Mouse (Mus musculus) hindbrain, embryonic 11.5 days (tissue): ENCODE measurements at regions not wholly inside any gene's neighbourhood (a gene's known extent, or its start where the extent isn't known, plus 50 kb on each side); places are given as distances from the start of the nearest gene placed in this dataset.
A peak's percentile ranks its signal among the peaks of the same experiment; 100 is the strongest.

Source experiments
- ATAC-seq: fragments of 200-750 bp; cut with Nextera tagmentation; 2 replicates; pipeline ENCODE4 v1.8.0; 2017; ENCODE audit warnings: mild to moderate bottlenecking, moderate TSS enrichment, moderate library complexity; ENCODE audit not compliant: low FRiP score
- DNase-seq: peaks from one replicate; pipeline ENCODE4 v3.0.0-alpha.2; 2015; ENCODE audit warnings: low spot score
- H3K27ac ChIP-seq: fragments of 300-500 bp; sonication (generic); 2 replicates; pipeline ENCODE4 v1.5.1; 2014; ENCODE audit warnings: mild to moderate bottlenecking, low read depth, low read length
- H3K27me3 ChIP-seq: fragments of 300-500 bp; sonication (generic); 2 replicates; pipeline ENCODE4 v1.6.1; 2014; ENCODE audit warnings: mild to moderate bottlenecking, low read length, moderate library complexity, mixed read lengths; ENCODE audit not compliant: control insufficient read depth, insufficient read depth
- H3K36me3 ChIP-seq: fragments of 300-500 bp; sonication (generic); 2 replicates; pipeline ENCODE4 v1.6.1; 2014; ENCODE audit warnings: mild to moderate bottlenecking, low read length, moderate library complexity, mixed read lengths; ENCODE audit not compliant: control insufficient read depth, insufficient read depth
- H3K4me1 ChIP-seq: fragments of 300-500 bp; sonication (generic); replicated peaks from 2 replicates; pipeline ENCODE4 v1.6.1; 2014; ENCODE audit warnings: low read length, mixed read lengths; ENCODE audit not compliant: control insufficient read depth, insufficient read depth
- H3K4me2 ChIP-seq: fragments of 300-500 bp; sonication (generic); replicated peaks from 2 replicates; pipeline ENCODE4 v1.6.1; 2014; ENCODE audit warnings: mild to moderate bottlenecking, low read depth, low read length
- H3K4me3 ChIP-seq: fragments of 300-500 bp; sonication (generic); 2 replicates; pipeline ENCODE4 v1.5.1; 2014; ENCODE audit warnings: low read depth, low read length
- H3K9ac ChIP-seq: fragments of 300-500 bp; sonication (generic); 2 replicates; pipeline ENCODE4 v1.6.1; 2014; ENCODE audit warnings: low read depth, low read length
- H3K9me3 ChIP-seq: fragments of 300-500 bp; sonication (generic); 2 replicates; pipeline ENCODE4 v1.6.1; 2016; ENCODE audit warnings: low read length; ENCODE audit not compliant: control insufficient read depth
- WGBS: fragments of 180-500 bp; shearing (Covaris S2); extraction: QIAGEN DNeasy Blood & Tissue Kit; methylation state at CpG from one replicate; pipeline ENCODE4 v1.1.7; 2014; 5-methylcytosine and 5-hydroxymethylcytosine counted together

DNA sequence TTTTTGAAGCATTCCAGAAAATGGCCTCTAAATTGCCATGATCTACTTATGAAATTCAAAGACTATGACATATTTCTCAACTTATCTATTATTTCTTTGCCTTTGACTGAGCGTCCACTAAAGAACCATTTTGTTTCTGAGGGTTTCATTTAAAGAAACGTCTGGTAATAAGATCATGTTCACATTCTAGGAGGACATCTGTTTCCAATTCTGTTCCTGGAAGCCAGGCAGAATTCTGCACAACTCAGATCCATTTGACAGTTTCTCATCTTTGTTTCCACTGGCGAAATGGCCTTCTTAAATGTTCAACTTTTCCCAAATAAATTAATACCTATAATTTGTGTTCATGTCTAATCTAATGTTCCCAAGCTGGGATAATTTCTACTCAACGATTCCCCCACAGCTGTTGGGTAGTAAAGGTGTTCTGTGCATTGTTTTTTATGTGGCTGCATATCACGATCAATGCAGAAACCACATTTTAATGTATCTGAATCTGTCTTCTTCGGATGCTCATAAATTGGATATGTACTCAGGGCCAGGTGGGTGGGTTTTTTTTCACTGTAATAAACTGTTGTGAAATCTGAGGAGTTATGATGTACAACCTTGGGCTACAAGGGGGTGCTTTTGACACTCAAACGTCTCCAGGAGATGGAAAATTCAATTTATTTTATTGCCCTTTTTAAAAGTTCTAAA is 470.6 kb downstream of the Kctd12 start:
- H3K9me3 ChIP-seq = no peaks in the 10 kb centered on the region
- H3K9ac ChIP-seq = no peak overlapping the region
- no peaks in the 10 kb centered on the region for H3K27me3 ChIP-seq
- 71% methylated on average over 7 of the region's 7 CpGs for WGBS
- ATAC-seq (no peak), DNase-seq (no peak)
- H3K4me1 ChIP-seq = no peaks in the 10 kb centered on the region
- no peak overlapping the region for H3K27ac ChIP-seq
- H3K4me2 ChIP-seq = no peak overlapping the region
- no peaks in the 10 kb centered on the region for H3K36me3 ChIP-seq
- H3K4me3 ChIP-seq = no peak overlapping the region

DNA sequence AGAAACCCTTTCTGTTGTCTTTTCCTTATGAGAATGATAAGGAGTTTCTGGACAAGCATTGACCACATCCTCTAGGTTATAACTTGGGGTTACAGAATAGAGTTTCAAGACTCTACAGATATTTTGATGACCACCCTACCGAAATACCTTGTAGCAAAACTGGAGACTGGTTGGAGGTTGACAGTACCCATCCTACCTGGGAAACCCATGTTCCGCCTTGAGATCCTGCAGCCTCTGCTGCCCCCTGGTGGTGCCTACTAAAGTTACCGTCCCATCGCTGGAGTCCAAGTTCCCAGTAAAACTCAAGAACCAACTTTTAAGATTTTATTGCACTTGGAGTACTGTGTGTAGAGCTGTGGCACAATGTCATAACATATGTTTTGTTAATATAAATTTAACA is 472.1 kb downstream of the Kctd12 start:
- H3K9ac ChIP-seq = no peak overlapping the region
- no peak overlapping the region for H3K4me2 ChIP-seq
- 30% methylated on average over 4 of the region's 4 CpGs for WGBS
- no peaks in the 10 kb centered on the region for H3K36me3 ChIP-seq
- no peaks in the 10 kb centered on the region for H3K27me3 ChIP-seq
- ATAC-seq (0 out of 2 replicates have a peak, but pooled peaks have one; percentile 38), DNase-seq (peak; percentile 79)
- H3K4me3 ChIP-seq = no peak overlapping the region
- no peaks in the 10 kb centered on the region for H3K9me3 ChIP-seq
- no peaks in the 10 kb centered on the region for H3K4me1 ChIP-seq
- no peak overlapping the region for H3K27ac ChIP-seq

DNA sequence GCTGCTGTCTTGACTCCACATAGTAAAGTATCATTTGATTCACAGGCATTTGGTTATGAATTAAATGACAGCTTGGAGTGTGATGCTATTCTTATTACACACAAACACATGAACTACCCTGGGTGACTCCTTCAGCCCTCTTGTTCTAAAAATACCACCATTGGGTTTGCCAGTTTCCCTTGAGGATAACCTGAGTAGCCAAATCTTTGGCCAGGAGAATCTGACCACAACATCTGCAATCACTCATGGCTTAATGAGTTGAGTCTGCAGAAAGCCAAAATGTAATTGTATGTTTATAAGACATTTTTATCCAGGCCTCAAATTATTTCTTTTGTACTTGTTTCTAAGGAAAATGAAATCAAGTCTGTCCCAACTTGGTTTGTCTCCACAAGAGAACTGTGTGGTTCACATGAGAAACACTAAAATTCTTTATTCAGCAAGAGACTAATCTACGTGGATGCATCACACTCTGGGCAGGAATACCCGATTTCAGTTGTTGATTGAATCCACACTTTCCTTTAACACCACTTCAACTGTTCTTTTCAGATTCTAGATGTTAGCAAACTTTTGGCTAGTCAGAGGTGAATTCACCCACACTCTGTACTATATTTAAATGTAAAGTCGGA is 476.6 kb downstream of the Kctd12 start:
- ATAC-seq = no peak
- WGBS = 81% methylated on average over 3 of the region's 3 CpGs
- H3K9ac ChIP-seq = no peak overlapping the region
- DNase-seq = no peak
- H3K4me1 ChIP-seq = no peaks in the 10 kb centered on the region
- H3K9me3 ChIP-seq = no peaks in the 10 kb centered on the region
- H3K4me2 ChIP-seq = no peak overlapping the region
- H3K27me3 ChIP-seq = no peaks in the 10 kb centered on the region
- H3K4me3 ChIP-seq = no peak overlapping the region
- H3K36me3 ChIP-seq = no peaks in the 10 kb centered on the region
- no peak overlapping the region for H3K27ac ChIP-seq

DNA sequence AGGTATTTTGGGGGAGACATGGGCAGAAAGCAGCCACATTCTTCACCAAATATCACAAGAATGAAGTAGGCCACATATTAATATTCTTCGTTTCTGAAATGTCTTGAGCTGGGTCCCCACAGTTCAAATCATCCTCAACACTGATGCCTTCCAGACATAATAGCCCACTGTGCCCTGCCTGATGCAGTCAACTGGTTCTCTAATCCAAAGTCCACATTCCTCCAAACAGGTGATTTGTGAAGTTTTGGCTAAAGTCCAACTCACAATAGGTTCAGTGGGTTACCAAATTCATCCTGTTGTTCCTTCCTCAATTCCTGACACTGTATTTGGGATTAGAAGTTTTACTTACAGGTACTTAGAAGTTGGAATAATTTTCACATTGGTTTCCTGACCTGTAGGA is 485.3 kb downstream of the Kctd12 start:
- H3K9me3 ChIP-seq = no peaks in the 10 kb centered on the region
- H3K27ac ChIP-seq = no peak overlapping the region
- no peaks in the 10 kb centered on the region for H3K4me1 ChIP-seq
- ATAC-seq = no peak
- WGBS = 86% methylated on average over 1 of the region's 1 CpGs
- H3K27me3 ChIP-seq = no peaks in the 10 kb centered on the region
- no peaks in the 10 kb centered on the region for H3K36me3 ChIP-seq
- no peak overlapping the region for H3K4me2 ChIP-seq
- no peak overlapping the region for H3K4me3 ChIP-seq
- H3K9ac ChIP-seq = no peak overlapping the region
- DNase-seq = no peak

DNA sequence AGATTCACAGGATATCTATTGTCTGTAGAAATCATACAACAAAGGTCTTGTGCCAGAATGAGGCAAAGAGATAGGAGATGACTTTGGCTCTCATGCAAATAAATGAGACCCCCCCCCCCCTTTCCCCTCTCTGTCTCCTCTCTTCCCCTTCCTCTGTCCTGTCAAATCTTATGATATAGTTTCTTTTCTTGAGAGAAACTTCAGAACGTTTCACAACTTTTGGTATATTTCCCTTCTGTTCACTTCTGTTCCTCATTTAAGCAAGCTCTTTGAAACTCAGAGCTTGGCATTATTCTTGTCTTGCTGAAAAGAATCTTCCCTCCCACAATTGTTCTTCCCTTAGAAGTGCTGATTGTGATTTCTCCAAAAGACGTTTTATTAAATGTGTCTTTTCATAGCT is 490.1 kb downstream of the Kctd12 start:
- no peak overlapping the region for H3K27ac ChIP-seq
- no peaks in the 10 kb centered on the region for H3K36me3 ChIP-seq
- H3K4me2 ChIP-seq = no peak overlapping the region
- no peaks in the 10 kb centered on the region for H3K9me3 ChIP-seq
- no peaks in the 10 kb centered on the region for H3K4me1 ChIP-seq
- ATAC-seq = no peak
- no peak for DNase-seq
- 58% methylated on average over 2 of the region's 2 CpGs for WGBS
- H3K9ac ChIP-seq = no peak overlapping the region
- no peak overlapping the region for H3K4me3 ChIP-seq
- no peaks in the 10 kb centered on the region for H3K27me3 ChIP-seq

DNA sequence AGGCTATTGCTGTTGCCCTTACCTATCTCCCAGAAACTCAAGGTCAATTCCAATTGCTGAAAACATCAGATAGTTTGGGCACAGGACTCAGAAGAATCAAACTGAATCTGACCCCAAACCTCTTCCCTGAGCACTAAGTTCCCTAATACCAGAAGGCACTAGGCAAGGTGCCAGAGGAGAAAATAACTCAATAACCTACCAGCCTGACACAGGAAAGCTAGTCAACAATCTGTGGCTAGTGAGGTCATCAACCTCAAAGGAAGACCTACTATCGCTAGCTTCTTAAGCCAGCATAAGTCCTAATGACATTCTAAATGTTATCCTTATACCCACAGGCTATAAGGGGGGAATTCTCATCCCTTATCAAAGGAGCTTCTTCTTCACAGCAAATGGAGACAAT is 491.2 kb downstream of the Kctd12 start:
- no peak for ATAC-seq
- DNase-seq = no peak

DNA sequence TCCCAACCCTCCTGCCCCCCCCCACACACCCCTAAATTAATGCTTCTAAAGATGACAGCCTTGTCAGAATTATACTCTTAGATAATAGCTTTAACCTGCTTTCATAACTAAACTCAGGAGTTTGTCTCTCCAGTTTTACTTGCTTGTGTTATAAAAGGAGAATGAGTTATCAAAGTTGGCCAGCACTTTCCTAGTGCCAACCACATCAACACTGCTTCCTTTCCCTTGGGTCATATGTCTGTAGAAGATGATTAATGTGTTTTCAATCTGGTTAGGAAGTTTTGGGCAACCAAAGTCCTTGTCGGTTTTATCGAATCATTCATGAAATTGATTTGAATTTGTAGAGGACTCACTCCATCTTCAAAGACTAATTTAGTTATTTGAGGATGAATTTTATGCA is 505.3 kb downstream of the Kctd12 start:
- DNase-seq = no peak
- no peak for ATAC-seq
- Histone ChIP-seq H3K36me3 (no peaks in the 10 kb centered on the region), H3K9ac (no peak overlapping the region), H3K27ac (no peak overlapping the region), H3K4me3 (no peak overlapping the region), H3K4me1 (no peaks in the 10 kb centered on the region), H3K27me3 (no peaks in the 10 kb centered on the region), H3K9me3 (no peaks in the 10 kb centered on the region), H3K4me2 (no peak overlapping the region)
- WGBS = 85% methylated on average over 2 of the region's 2 CpGs

More for the DNA sequence above, 491.2 kb downstream of the Kctd12 start:
- Histone ChIP-seq H3K4me3 (no peak overlapping the region), H3K27ac (no peak overlapping the region), H3K9ac (no peak overlapping the region), H3K4me2 (no peak overlapping the region), H3K27me3 (no peaks in the 10 kb centered on the region), H3K36me3 (no peaks in the 10 kb centered on the region), H3K4me1 (no peaks in the 10 kb centered on the region), H3K9me3 (no peaks in the 10 kb centered on the region)
- 97% methylated on average over 1 of the region's 1 CpGs for WGBS

DNA sequence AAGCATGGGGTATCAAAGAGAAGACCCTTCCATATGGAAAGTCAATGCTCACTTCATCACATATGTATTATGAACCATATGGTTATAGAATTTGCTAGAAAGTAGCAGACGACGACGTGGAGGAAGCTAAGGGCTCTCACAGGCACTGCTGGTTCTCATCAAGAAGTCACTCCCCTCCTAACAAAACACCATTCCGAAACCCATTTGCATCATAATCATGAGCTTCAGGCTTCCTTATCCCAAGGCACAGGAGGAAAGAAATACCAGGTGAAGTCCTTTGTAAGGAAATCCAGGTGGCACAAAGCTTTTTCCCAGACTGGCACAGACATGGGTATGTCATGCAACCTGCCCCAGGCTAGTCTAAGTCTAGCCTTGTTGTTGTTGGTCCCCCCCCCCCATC is 513.1 kb downstream of the Kctd12 start:
- no peaks in the 10 kb centered on the region for H3K9me3 ChIP-seq
- no peaks in the 10 kb centered on the region for H3K27me3 ChIP-seq
- no peak overlapping the region for H3K4me3 ChIP-seq
- WGBS = 60% methylated on average over 4 of the region's 4 CpGs
- H3K27ac ChIP-seq = no peak overlapping the region
- H3K4me1 ChIP-seq = no peaks in the 10 kb centered on the region
- no peak overlapping the region for H3K9ac ChIP-seq
- H3K36me3 ChIP-seq = no peaks in the 10 kb centered on the region
- H3K4me2 ChIP-seq = no peak overlapping the region
- ATAC-seq = no peak
- no peak for DNase-seq

DNA sequence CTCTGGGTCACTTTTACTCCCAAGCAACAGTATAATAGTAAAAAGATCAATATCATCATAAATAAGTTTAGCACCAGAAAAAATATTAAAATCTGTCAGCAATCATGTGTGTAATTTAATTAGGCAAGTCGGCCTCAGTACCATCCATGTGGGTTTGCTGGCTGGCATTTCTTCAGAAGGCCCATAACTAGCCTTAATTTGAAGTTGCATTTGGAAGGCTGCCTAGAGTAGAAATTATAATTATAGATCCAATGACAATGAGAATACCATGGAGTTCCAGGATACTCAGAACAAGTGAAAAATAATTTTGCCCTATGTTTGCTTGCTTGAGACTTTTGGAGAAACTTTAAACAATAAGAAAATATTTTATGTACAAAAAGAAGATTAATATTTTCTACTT is 521.4 kb downstream of the Kctd12 start:
- Histone ChIP-seq H3K27ac (no peak overlapping the region), H3K9me3 (no peaks in the 10 kb centered on the region), H3K36me3 (no peaks in the 10 kb centered on the region), H3K4me1 (no peaks in the 10 kb centered on the region), H3K9ac (no peak overlapping the region), H3K27me3 (no peaks in the 10 kb centered on the region), H3K4me2 (no peak overlapping the region), H3K4me3 (no peak overlapping the region)
- 98% methylated on average over 1 of the region's 1 CpGs for WGBS
- ATAC-seq (no peak), DNase-seq (no peak)
